Mouse (Mus musculus): Measurements from ENCODE around the gene Tap1. TPM values are rescaled to one million over a fixed set of nuclear protein-coding genes. Genes with fewer than 3 reads are reported as not detected.

The Tap1 gene
- polyA plus RNA-seq, 1 experiment from 2014 or later = 2.2 TPM

DNA sequence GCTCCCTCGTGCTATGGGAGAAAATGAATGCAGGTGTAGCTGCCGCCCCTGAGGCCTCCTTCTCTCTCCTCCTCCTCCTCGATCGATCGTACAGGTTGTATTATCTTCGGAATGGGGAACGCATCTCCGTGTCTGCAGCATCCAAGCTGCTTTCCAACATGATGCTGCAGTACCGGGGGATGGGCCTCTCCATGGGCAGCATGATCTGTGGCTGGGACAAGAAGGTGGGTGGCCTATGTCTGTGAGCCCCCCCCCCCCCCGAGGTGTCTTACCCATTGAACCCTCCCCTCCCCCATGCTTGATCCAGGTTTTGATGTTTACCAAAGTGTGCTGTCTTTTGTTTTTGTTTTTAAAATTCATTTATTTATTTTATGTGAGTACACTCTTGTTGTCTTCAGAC, 12.7 kb downstream of the Tap1 start:
- peaks cover 65% of the 10 kb centered on the region for H3K27me3 ChIP-seq (ENCODE audit: control insufficient read depth, insufficient read depth, low read length)

DNA sequence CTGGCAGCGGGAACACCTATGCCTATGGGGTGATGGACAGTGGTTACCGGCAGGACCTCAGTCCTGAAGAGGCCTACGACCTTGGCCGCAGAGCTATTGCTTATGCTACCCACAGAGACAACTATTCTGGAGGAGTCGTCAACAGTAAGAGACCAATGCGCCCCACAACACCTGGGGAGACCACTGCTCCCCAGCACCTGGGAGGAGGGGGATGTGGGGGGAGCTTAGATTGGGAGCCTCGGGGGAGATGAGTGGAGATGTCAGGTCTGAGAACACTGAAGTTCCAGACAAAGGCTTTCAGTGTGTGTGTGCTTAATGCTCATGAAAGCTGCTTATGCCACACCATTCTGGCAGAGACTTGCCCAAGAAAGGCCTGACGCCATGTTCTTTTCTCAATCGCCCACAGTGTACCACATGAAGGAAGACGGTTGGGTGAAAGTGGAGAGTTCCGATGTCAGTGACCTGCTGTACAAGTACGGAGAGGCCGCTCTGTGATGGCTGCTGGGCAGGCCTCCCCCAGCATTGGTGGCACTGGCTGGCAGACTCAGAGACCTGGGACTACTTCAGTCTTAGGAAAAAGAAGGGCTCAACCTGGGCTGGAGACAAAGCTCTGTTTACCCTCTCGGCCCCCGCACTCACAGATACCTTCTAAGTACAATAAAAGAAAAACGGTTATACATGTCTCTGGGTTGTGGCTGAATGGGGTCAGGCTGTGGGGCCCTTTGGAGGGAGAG, 13.6 kb downstream of the Tap1 start:
- 86% methylated on average over 16 of the region's 16 CpGs for WGBS
- no peak overlapping the region for H3K27ac ChIP-seq
- no peaks in the 10 kb centered on the region for H3K36me3 ChIP-seq (replicated peaks; ENCODE audit: control insufficient read depth, insufficient read depth)
- no peak overlapping the region for H3K4me3 ChIP-seq (replicated peaks; ENCODE audit: low read length)
- no peaks in the 10 kb centered on the region for H3K9me3 ChIP-seq (ENCODE audit: control insufficient read depth, low read length)
- peaks cover 65% of the 10 kb centered on the region for H3K27me3 ChIP-seq (ENCODE audit: control insufficient read depth, insufficient read depth, low read length)
- DNase-seq (ENCODE audit: low spot score) = no peak
- peaks cover 7% of the 10 kb centered on the region; the same call in 1 of the 2 replicates for H3K4me1 ChIP-seq (replicated peaks; ENCODE audit: control insufficient read depth, insufficient read depth, low read length)
- no peak for ATAC-seq (ENCODE audit: low FRiP score)
- no peak overlapping the region for H3K4me2 ChIP-seq (replicated peaks)
- H3K9ac ChIP-seq = no peak overlapping the region

More for the DNA sequence above, 12.7 kb downstream of the Tap1 start:
- Histone ChIP-seq H3K9me3 (ENCODE audit: control insufficient read depth, low read length) (no peaks in the 10 kb centered on the region), H3K4me1 (replicated peaks; ENCODE audit: control insufficient read depth, insufficient read depth, low read length) (peaks cover 7% of the 10 kb centered on the region; the same call in 1 of the 2 replicates), H3K36me3 (replicated peaks; ENCODE audit: control insufficient read depth, insufficient read depth) (no peaks in the 10 kb centered on the region), H3K4me2 (replicated peaks) (no peak overlapping the region), H3K4me3 (replicated peaks; ENCODE audit: low read length) (no peak overlapping the region), H3K27ac (no peak overlapping the region), H3K9ac (no peak overlapping the region)
- no peak for DNase-seq (ENCODE audit: low spot score)
- 83% methylated on average over 10 of the region's 10 CpGs for WGBS
- no peak for ATAC-seq (ENCODE audit: low FRiP score)

DNA sequence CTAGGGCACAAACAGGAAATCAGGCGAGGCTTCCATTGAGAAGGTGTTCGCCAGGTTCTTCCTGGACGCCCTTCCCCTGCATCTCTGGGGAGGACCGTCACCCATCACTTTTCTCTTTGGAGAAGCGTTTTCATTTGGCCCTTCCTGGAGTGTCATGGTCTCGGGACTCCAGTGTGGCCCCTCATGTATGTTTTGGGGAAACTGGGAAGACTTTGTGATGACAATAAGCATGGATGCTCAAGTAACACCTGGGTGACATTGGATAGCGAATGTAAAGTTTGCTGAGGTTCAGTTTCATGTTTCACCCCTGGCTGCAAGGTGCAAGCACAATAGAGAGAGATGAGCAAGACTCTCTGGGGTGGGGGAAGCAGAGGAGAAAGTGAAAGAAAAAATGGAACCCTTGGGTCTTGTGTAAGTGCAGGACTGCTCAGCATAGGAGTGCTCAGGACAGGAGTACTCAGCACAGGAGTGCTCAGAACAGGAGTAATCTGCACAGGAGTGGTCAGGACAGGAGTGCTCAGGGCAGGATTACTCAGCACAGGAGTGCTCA, 14.2 kb downstream of the Tap1 start:
- WGBS = 74% methylated on average over 7 of the region's 7 CpGs
- Histone ChIP-seq H3K36me3 (replicated peaks; ENCODE audit: control insufficient read depth, insufficient read depth) (no peaks in the 10 kb centered on the region), H3K4me3 (replicated peaks; ENCODE audit: low read length) (no peak overlapping the region), H3K4me2 (replicated peaks) (no peak overlapping the region), H3K27ac (no peak overlapping the region), H3K9ac (no peak overlapping the region), H3K9me3 (ENCODE audit: control insufficient read depth, low read length) (no peaks in the 10 kb centered on the region), H3K4me1 (replicated peaks; ENCODE audit: control insufficient read depth, insufficient read depth, low read length) (peaks cover 7% of the 10 kb centered on the region; the same call in 1 of the 2 replicates), H3K27me3 (ENCODE audit: control insufficient read depth, insufficient read depth, low read length) (peaks cover 65% of the 10 kb centered on the region)
- no peak for ATAC-seq (ENCODE audit: low FRiP score)
- no peak for DNase-seq (ENCODE audit: low spot score)

DNA sequence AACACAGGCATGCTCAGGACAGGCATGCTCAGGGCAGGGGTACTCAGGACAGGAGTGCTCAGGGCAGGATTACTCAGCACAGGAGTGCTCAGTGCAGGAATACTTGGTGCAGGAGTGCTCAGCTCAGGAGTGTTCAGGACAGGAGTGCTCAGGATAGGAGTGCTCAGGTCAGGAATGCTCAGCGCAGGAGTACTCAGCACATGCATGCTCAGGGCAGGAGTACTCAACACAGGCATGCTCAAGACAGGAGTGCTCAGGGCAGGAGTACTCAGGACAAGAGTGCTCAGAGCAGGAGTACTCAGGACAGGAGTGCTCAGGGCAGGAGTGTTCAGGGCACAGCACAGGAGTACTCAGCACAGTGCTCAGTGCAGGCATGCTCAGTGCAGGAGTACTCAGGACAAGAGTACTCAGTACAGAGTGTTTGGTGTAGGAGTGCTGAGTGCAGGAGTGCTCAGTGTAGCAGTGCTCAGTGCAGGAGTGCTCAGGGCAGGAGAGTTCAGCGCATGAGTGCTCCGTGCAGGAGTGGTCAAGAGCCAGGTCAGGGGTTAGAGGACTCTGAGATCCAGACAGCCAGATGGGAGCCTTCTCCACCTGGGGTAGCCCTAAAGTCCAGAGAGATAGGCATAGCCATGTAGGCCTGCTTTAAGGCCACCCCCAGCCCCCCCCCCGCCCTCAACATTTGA, 15.5 kb downstream of the Tap1 start:
- no peak overlapping the region for H3K4me2 ChIP-seq (replicated peaks)
- no peak overlapping the region for H3K9ac ChIP-seq
- no peak overlapping the region for H3K27ac ChIP-seq
- H3K4me1 ChIP-seq (replicated peaks; ENCODE audit: control insufficient read depth, insufficient read depth, low read length) = peaks cover 6% of the 10 kb centered on the region; the same call in 1 of the 2 replicates
- H3K4me3 ChIP-seq (replicated peaks; ENCODE audit: low read length) = no peak overlapping the region
- ATAC-seq (ENCODE audit: low FRiP score) (0 out of 2 replicates have a peak, but pooled peaks have one; percentile 25), DNase-seq (ENCODE audit: low spot score) (no peak)
- no peaks in the 10 kb centered on the region for H3K36me3 ChIP-seq (replicated peaks; ENCODE audit: control insufficient read depth, insufficient read depth)
- no peaks in the 10 kb centered on the region for H3K9me3 ChIP-seq (ENCODE audit: control insufficient read depth, low read length)
- WGBS = 80% methylated on average over 4 of the region's 4 CpGs
- H3K27me3 ChIP-seq (ENCODE audit: control insufficient read depth, insufficient read depth, low read length) = peaks cover 52% of the 10 kb centered on the region

DNA sequence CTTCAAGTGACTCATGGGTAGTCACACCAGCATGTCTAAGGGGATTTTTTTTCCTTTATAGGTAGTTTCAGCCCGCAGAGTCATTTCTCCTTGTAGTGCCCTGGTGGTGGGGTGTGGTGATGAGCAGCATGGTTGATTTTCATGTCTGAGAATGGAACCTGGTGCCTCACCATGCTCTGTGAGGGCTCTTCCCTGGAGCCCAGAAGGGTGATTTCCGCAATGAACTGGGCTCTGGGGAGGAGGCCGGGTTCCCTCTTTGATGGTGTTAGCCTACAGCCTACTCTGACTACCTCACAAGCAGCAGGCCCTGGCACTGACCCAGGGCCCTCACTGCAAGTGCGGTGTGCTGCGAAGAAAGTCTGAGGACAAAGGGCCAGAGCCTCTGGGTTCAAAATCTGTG, 16.1 kb downstream of the Tap1 start, which contains the start of gene Tap2:
Gene Tap2, plus strand, starts transcription at position 84 of the 400 bp plus-strand sequence.
- Histone ChIP-seq H3K4me3 (replicated peaks; ENCODE audit: low read length) (peak within 1 kb of the TSS; percentile 56), H3K9me3 (ENCODE audit: control insufficient read depth, low read length) (no peaks in the 10 kb centered on the region), H3K27ac (no peak within 1 kb of the TSS), H3K27me3 (ENCODE audit: control insufficient read depth, insufficient read depth, low read length) (peaks cover 46% of the 10 kb centered on the region), H3K9ac (peak within 1 kb of the TSS; percentile 59), H3K4me2 (replicated peaks) (peak within 1 kb of the TSS; percentile 81), H3K36me3 (replicated peaks; ENCODE audit: control insufficient read depth, insufficient read depth) (no peaks in the 10 kb centered on the region), H3K4me1 (replicated peaks; ENCODE audit: control insufficient read depth, insufficient read depth, low read length) (0 out of 2 replicates have a peak, but pooled peaks cover 3% of the 10 kb centered on the region)
- DNase-seq (ENCODE audit: low spot score) = no peak
- WGBS = 56% methylated on average over 5 of the region's 5 CpGs
- ATAC-seq (ENCODE audit: low FRiP score) = no peak

DNA sequence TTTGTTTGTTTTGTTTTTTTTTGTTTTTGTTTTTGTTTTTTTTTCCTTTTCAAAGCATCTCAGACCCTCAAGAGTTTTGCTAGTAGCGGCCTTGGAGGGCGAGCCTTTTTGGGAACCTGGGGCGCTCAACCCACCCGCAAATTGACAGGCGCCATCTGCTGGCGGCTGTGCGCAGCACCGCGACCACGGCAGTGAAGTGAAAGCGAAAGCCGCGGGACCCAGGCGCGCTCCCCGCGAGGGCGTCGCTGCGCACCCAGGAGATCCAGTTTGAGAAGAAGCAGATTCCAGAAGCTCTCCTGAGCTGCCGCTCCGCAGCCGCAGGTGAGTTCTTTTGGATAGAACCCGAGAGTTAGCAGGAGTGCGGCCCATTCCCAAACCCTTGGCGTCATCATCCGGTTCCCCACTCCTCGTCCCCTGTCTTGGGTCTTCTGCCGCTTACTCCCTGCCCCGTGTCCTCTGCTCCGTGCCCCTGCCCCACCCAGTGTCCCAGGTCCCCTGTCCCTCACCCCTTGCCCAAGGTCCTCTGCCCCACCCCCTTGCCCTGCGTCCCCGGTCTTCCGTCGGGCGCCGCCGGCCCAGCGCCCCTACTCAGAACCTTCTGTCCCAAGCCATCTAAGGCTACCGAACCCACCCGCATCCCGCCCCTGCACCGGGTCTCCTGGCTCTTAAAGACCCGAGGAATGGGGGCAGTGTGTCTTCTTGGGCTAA, 17.1 kb downstream of the Tap1 start:
- no peaks in the 10 kb centered on the region for H3K36me3 ChIP-seq (replicated peaks; ENCODE audit: control insufficient read depth, insufficient read depth)
- H3K9ac ChIP-seq = peak overlapping the region; percentile 59
- peak overlapping the region; percentile 81 for H3K4me2 ChIP-seq (replicated peaks)
- H3K27me3 ChIP-seq (ENCODE audit: control insufficient read depth, insufficient read depth, low read length) = peaks cover 36% of the 10 kb centered on the region
- ATAC-seq (ENCODE audit: low FRiP score) (peak; percentile 51; the same call in 1 of the 2 replicates), DNase-seq (ENCODE audit: low spot score) (peak; percentile 77)
- H3K4me3 ChIP-seq (replicated peaks; ENCODE audit: low read length) = peak overlapping the region; percentile 56
- no peaks in the 10 kb centered on the region for H3K9me3 ChIP-seq (ENCODE audit: control insufficient read depth, low read length)
- WGBS = under 1% methylated on average over 44 of the region's 44 CpGs
- H3K4me1 ChIP-seq (replicated peaks; ENCODE audit: control insufficient read depth, insufficient read depth, low read length) = 0 out of 2 replicates have a peak, but pooled peaks cover 3% of the 10 kb centered on the region
- no peak overlapping the region for H3K27ac ChIP-seq

DNA sequence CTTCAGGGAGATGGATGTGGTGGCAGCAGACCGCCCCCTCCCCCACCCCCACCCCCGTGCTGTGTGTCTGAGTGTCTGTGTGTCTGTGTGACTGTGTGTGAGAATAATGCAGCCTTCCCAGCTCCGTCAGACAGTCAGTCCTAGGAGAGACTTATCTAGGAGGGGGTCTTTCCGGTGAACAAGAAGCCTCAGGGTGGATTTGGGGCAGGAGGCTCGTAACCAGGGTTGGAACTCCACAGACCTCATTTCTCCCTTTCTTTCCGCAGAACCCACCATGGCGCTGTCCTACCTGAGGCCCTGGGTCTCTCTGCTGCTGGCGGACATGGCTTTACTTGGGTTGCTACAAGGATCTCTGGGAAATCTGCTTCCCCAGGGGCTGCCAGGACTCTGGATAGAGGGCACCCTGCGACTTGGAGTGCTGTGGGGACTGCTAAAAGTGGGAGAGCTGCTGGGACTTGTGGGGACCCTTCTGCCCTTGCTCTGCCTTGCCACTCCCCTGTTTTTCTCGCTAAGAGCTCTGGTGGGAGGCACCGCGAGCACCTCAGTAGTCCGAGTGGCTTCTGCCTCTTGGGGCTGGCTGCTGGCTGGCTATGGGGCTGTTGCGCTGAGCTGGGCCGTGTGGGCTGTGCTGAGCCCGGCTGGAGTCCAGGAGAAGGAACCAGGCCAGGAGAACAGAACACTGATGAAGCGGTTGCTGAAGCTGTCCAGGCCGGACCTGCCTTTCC, 17.8 kb downstream of the Tap1 start:
- Histone ChIP-seq H3K27me3 (ENCODE audit: control insufficient read depth, insufficient read depth, low read length) (peaks cover 36% of the 10 kb centered on the region), H3K4me2 (replicated peaks) (peak overlapping the region; percentile 81), H3K27ac (no peak overlapping the region), H3K4me3 (replicated peaks; ENCODE audit: low read length) (peak overlapping the region; percentile 56), H3K9ac (peak overlapping the region; percentile 59), H3K4me1 (replicated peaks; ENCODE audit: control insufficient read depth, insufficient read depth, low read length) (0 out of 2 replicates have a peak, but pooled peaks cover 3% of the 10 kb centered on the region), H3K36me3 (replicated peaks; ENCODE audit: control insufficient read depth, insufficient read depth) (no peaks in the 10 kb centered on the region), H3K9me3 (ENCODE audit: control insufficient read depth, low read length) (no peaks in the 10 kb centered on the region)
- 14% methylated on average over 18 of the region's 18 CpGs for WGBS
- ATAC-seq (ENCODE audit: low FRiP score) (no peak), DNase-seq (ENCODE audit: low spot score) (no peak)

DNA sequence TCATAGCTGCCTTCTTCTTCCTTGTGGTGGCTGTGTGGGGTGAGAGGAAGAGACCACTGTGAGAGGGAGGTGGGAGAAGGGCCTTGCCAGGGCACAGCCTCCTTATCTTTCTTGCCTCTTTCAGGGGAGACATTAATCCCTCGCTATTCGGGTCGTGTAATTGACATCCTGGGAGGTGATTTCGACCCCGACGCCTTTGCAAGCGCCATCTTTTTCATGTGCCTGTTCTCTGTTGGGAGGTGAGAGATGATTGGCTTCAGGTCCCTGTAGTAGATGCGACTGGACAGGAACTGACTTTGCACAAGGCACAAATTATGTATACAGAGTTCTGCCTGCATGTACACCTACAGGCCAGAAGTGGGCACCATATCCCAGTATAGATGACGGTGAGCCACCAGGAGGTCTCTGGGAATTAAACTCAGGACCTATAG, 18.4 kb downstream of the Tap1 start:
- Histone ChIP-seq H3K27ac (no peak overlapping the region), H3K36me3 (replicated peaks; ENCODE audit: control insufficient read depth, insufficient read depth) (no peaks in the 10 kb centered on the region), H3K27me3 (ENCODE audit: control insufficient read depth, insufficient read depth, low read length) (peaks cover 37% of the 10 kb centered on the region), H3K4me2 (replicated peaks) (peak overlapping the region; percentile 81), H3K4me1 (replicated peaks; ENCODE audit: control insufficient read depth, insufficient read depth, low read length) (0 out of 2 replicates have a peak, but pooled peaks cover 3% of the 10 kb centered on the region), H3K4me3 (replicated peaks; ENCODE audit: low read length) (no peak overlapping the region), H3K9ac (no peak overlapping the region), H3K9me3 (ENCODE audit: control insufficient read depth, low read length) (no peaks in the 10 kb centered on the region)
- 26% methylated on average over 9 of the region's 9 CpGs for WGBS
- DNase-seq (ENCODE audit: low spot score) (no peak), ATAC-seq (ENCODE audit: low FRiP score) (no peak)
